Mouse (Mus musculus): ENCODE results near the gene Aplp1.

GRCm38 (mm10) chr7:30443696-30444095 is 1.6 kb downstream of the Aplp1 start:
- no peak for TF ChIP-seq MAX (IDR thresholded peaks at IDR 0.05; ENCODE audit: low read depth)
- TF ChIP-seq E2F4 (IDR thresholded peaks at IDR 0.05; ENCODE audit: insufficient read depth), result no peak
- no peak for TF ChIP-seq REST (IDR thresholded peaks at IDR 0.05; ENCODE audit: insufficient read depth, insufficient read length)
- TF ChIP-seq TCF12 (IDR thresholded peaks at IDR 0.05; ENCODE audit: insufficient read depth, poor library complexity, severe bottlenecking), result no peak
- no peak for TF ChIP-seq TCF3 (IDR thresholded peaks at IDR 0.05; ENCODE audit: insufficient read length, low read depth)
- TF ChIP-seq POLR2A (IDR thresholded peaks at IDR 0.05; ENCODE audit: insufficient read length, low read depth), result no peak
- no peak for TF ChIP-seq POLR2AphosphoS2 (IDR thresholded peaks at IDR 0.05; ENCODE audit: insufficient read length, low read depth)
- TF ChIP-seq MYOG (IDR thresholded peaks at IDR 0.05; ENCODE audit: control insufficient read depth in 1 of 3, insufficient read depth in 1 of 3, insufficient read length in 2 of 3, low read depth in 2 of 3), result no peak
- no peak for TF ChIP-seq USF1 (IDR thresholded peaks at IDR 0.05; ENCODE audit: low read depth)
- no peak for TF ChIP-seq CEBPB (IDR thresholded peaks at IDR 0.05; ENCODE audit: insufficient read depth, poor library complexity, severe bottlenecking)
- no peak for TF ChIP-seq MYOD1 (IDR thresholded peaks at IDR 0.05; ENCODE audit: control insufficient read depth in 1 of 3, insufficient read length in 2 of 3, low read depth in 2 of 3)

Data from myocyte (in vitro differentiated cells).